Mouse (Mus musculus): ENCODE measurements around the gene Ccr10. TPM values are rescaled to one million over a fixed set of nuclear protein-coding genes. Genes with fewer than 3 reads are reported as not detected.

Gene Ccr10
- polyA plus RNA-seq, 1 experiment from 2014 or later: 0.13 TPM

Small RNA genes lying within 50 kb of the gene (microRNA-seq; reads per million reads assigned to microRNA genes)
- gene Gm27626: not detected

Other genes with a start within 250 kb of the Ccr10 start
- gene Stat3, start 235.9 kb downstream of the Ccr10 start, polyA plus RNA-seq (2015; fragmentation: Nextera tagmentation; extraction: Ambion mirVana): 61.2 and 68.6 TPM in 2 replicates
- 191 and 207 TPM in 2 replicates for gene Cavin1, start 204.6 kb downstream of the Ccr10 start, polyA plus RNA-seq (2015; fragmentation: Nextera tagmentation; extraction: Ambion mirVana)
- gene Atp6v0a1, start 166.0 kb downstream of the Ccr10 start, polyA plus RNA-seq (2015; fragmentation: Nextera tagmentation; extraction: Ambion mirVana): 62.1 and 67.2 TPM in 2 replicates
- 25.6 and 25.8 TPM in 2 replicates for gene Naglu, start 105.4 kb downstream of the Ccr10 start, polyA plus RNA-seq (2015; fragmentation: Nextera tagmentation; extraction: Ambion mirVana)
- gene Hsd17b1, start 97.0 kb downstream of the Ccr10 start, polyA plus RNA-seq (2015; fragmentation: Nextera tagmentation; extraction: Ambion mirVana): 0.08 TPM in 1 of 2 replicates, not detected in the other
- gene Coasy, start 92.9 kb downstream of the Ccr10 start, polyA plus RNA-seq (2015; fragmentation: Nextera tagmentation; extraction: Ambion mirVana): 28.0 TPM in 2 replicates
- gene Mlx, start 88.2 kb downstream of the Ccr10 start, polyA plus RNA-seq (2015; fragmentation: Nextera tagmentation; extraction: Ambion mirVana): 93.3 and 96.4 TPM in 2 replicates
- gene Psmc3ip, start 80.0 kb downstream of the Ccr10 start, polyA plus RNA-seq (2015; fragmentation: Nextera tagmentation; extraction: Ambion mirVana): 9.1 and 10.5 TPM in 2 replicates
- 10.3 and 12.3 TPM in 2 replicates for gene Retreg3, start 55.5 kb downstream of the Ccr10 start, polyA plus RNA-seq (2015; fragmentation: Nextera tagmentation; extraction: Ambion mirVana)
- 20.0 and 20.6 TPM in 2 replicates for gene Tubg1, start 55.5 kb downstream of the Ccr10 start, polyA plus RNA-seq (2015; fragmentation: Nextera tagmentation; extraction: Ambion mirVana)
- gene Tubg2, start 19.5 kb downstream of the Ccr10 start, polyA plus RNA-seq (2015; fragmentation: Nextera tagmentation; extraction: Ambion mirVana): 2.5 and 2.8 TPM in 2 replicates
- gene Cntnap1, start 4.9 kb downstream of the Ccr10 start, polyA plus RNA-seq (2015; fragmentation: Nextera tagmentation; extraction: Ambion mirVana): 5.2 and 6.0 TPM in 2 replicates
- 7.7 and 7.8 TPM in 2 replicates for gene Plekhh3, start 4.1 kb downstream of the Ccr10 start, polyA plus RNA-seq (2015; fragmentation: Nextera tagmentation; extraction: Ambion mirVana)
- 9.8 and 10.8 TPM in 2 replicates for gene Ezh1, start 51.0 kb upstream of the Ccr10 start, polyA plus RNA-seq (2015; fragmentation: Nextera tagmentation; extraction: Ambion mirVana)
- 67.7 and 74.7 TPM in 2 replicates for gene Ramp2, start 70.6 kb upstream of the Ccr10 start, polyA plus RNA-seq (2015; fragmentation: Nextera tagmentation; extraction: Ambion mirVana)
- gene Vps25, start 78.3 kb upstream of the Ccr10 start, polyA plus RNA-seq (2015; fragmentation: Nextera tagmentation; extraction: Ambion mirVana): 148 and 157 TPM in 2 replicates
- 4.6 and 4.7 TPM in 2 replicates for gene Wnk4, start 85.1 kb upstream of the Ccr10 start, polyA plus RNA-seq (2015; fragmentation: Nextera tagmentation; extraction: Ambion mirVana)
- gene Cntd1, start 103.6 kb upstream of the Ccr10 start, polyA plus RNA-seq (2015; fragmentation: Nextera tagmentation; extraction: Ambion mirVana): 0.26 and 0.47 TPM in 2 replicates
- 255 and 276 TPM in 2 replicates for gene Coa3, start 103.7 kb upstream of the Ccr10 start, polyA plus RNA-seq (2015; fragmentation: Nextera tagmentation; extraction: Ambion mirVana)
- 117 and 124 TPM in 2 replicates for gene Becn1, start 126.8 kb upstream of the Ccr10 start, polyA plus RNA-seq (2015; fragmentation: Nextera tagmentation; extraction: Ambion mirVana)
- gene Psme3, start 140.8 kb upstream of the Ccr10 start, polyA plus RNA-seq (2015; fragmentation: Nextera tagmentation; extraction: Ambion mirVana): 59.5 and 60.2 TPM in 2 replicates
- gene Aoc2, start 149.6 kb upstream of the Ccr10 start, polyA plus RNA-seq (2015; fragmentation: Nextera tagmentation; extraction: Ambion mirVana): 0.34 and 0.41 TPM in 2 replicates
- 3.7 and 4.4 TPM in 2 replicates for gene Aoc3, start 155.2 kb upstream of the Ccr10 start, polyA plus RNA-seq (2015; fragmentation: Nextera tagmentation; extraction: Ambion mirVana)
- 54.3 and 63.3 TPM in 2 replicates for gene G6pc, start 192.1 kb upstream of the Ccr10 start, polyA plus RNA-seq (2015; fragmentation: Nextera tagmentation; extraction: Ambion mirVana)
- 27.0 and 28.9 TPM in 2 replicates for gene Aarsd1, start 242.2 kb upstream of the Ccr10 start, polyA plus RNA-seq (2015; fragmentation: Nextera tagmentation; extraction: Ambion mirVana)
- 2.2 and 2.9 TPM in 2 replicates for gene Gm27029, start 249.4 kb upstream of the Ccr10 start, polyA plus RNA-seq (2015; fragmentation: Nextera tagmentation; extraction: Ambion mirVana)
- 12.0 and 13.1 TPM in 2 replicates for gene Rundc1, start 249.6 kb upstream of the Ccr10 start, polyA plus RNA-seq (2015; fragmentation: Nextera tagmentation; extraction: Ambion mirVana)
- 7.0 and 7.8 TPM in 2 replicates for gene Ptges3l, start 249.9 kb upstream of the Ccr10 start, polyA plus RNA-seq (2015; fragmentation: Nextera tagmentation; extraction: Ambion mirVana)

All from intestine, postnatal 0 days (tissue).